Comparison of ENCODE assay signal across 19 mouse cellular contexts in genomic region chr5:44075432-44075831, GRCm38 (mm10). TPM values are rescaled to one million over a fixed set of nuclear protein-coding genes. Genes with fewer than 3 reads are reported as not detected.
"Had no signal": no experiment of that assay in that cellular context is flagged by ENCODE, and none has a peak within 500 bp of the region (broad histone marks: within the 10 kb centered on the region; RNA-seq: fewer than 3 reads in every experiment).

No protein-coding gene starts in this region.

- H3K27ac ChIP-seq: kidney, embryonic 15.5 days; left cerebral cortex, adult 2 months; liver, embryonic 14.5 days; midbrain, embryonic 12.5 days; neural tube, embryonic 13.5 days had no signal

- H3K4me2 ChIP-seq: kidney, embryonic 15.5 days; liver, embryonic 11.5 days; midbrain, embryonic 12.5 days; neural tube, embryonic 13.5 days had no signal

- H3K4me1 ChIP-seq: kidney, embryonic 15.5 days; midbrain, embryonic 12.5 days had no signal

- H3K9ac ChIP-seq: kidney, embryonic 15.5 days; liver, embryonic 14.5 days; midbrain, embryonic 12.5 days; neural tube, embryonic 13.5 days had no signal

- DNase-seq: kidney, adult 11 months; kidney, adult 8-10 months; kidney, postnatal 10 days; kidney, postnatal 36 days; layer of hippocampus, postnatal 36 days; lung, adult 2 months; lung, postnatal 14 days; lung, postnatal 4 days; thymus, adult 18-20 months; thymus, postnatal 4 days had no signal

- H3K36me3 ChIP-seq: kidney, embryonic 15.5 days; midbrain, embryonic 12.5 days; neural tube, embryonic 13.5 days had no signal

- H3K4me3 ChIP-seq: kidney, embryonic 15.5 days; left cerebral cortex, adult 2 months; midbrain, embryonic 12.5 days; myocyte; neural tube, embryonic 13.5 days had no signal

- H3K9me3 ChIP-seq: kidney, embryonic 15.5 days; midbrain, embryonic 12.5 days; neural tube, embryonic 13.5 days had no signal

- ATAC-seq: midbrain, embryonic 16.5 days had no signal

- H3K27me3 ChIP-seq: kidney, embryonic 15.5 days; midbrain, embryonic 12.5 days; neural tube, embryonic 13.5 days had no signal

RNA-seq across cellular contexts. Expression of gene Prom1, which starts 26.4 kb away (rescaled TPM):
- total RNA-seq: monocyte, adult 5-6 weeks had no signal
- polyA plus RNA-seq: myocyte had no signal
